13 mouse cellular contexts compared by ENCODE assay signal in genomic region chr17:87112852-87113592, GRCm38 (mm10).
"Had no signal": no experiment of that assay in that cellular context is flagged by ENCODE, and none has a peak within 500 bp of the region (broad histone marks: within the 10 kb centered on the region; RNA-seq: fewer than 3 reads in every experiment).

No protein-coding gene starts in this region.

- H3K27ac ChIP-seq: hindbrain, embryonic 15.5 days; kidney, postnatal 0 days; limb, embryonic 13.5 days; liver, embryonic 13.5 days; midbrain, embryonic 13.5 days; neural tube, embryonic 15.5 days had no signal

- H3K27me3 ChIP-seq: hindbrain, embryonic 15.5 days; limb, embryonic 13.5 days; midbrain, embryonic 13.5 days; neural tube, embryonic 15.5 days had no signal

- H3K36me3 ChIP-seq: hindbrain, embryonic 15.5 days; limb, embryonic 13.5 days; liver, embryonic 13.5 days; midbrain, embryonic 13.5 days; neural tube, embryonic 15.5 days had no signal

- H3K4me3 ChIP-seq: hindbrain, embryonic 15.5 days; limb, embryonic 13.5 days; liver, embryonic 13.5 days; midbrain, embryonic 13.5 days; myocyte; neural tube, embryonic 15.5 days had no signal

- DNase-seq: kidney, adult 8-10 months; kidney, postnatal 36 days; left cerebral cortex, postnatal 4 days; liver, embryonic 13.5 days; lung, postnatal 10 days; spleen, adult 18-20 months; thymus, postnatal 14 days had no signal

- H3K9ac ChIP-seq: hindbrain, embryonic 15.5 days; limb, embryonic 13.5 days; liver, embryonic 13.5 days; midbrain, embryonic 13.5 days; neural tube, embryonic 15.5 days had no signal

- H3K4me2 ChIP-seq: hindbrain, embryonic 15.5 days; limb, embryonic 13.5 days; liver, embryonic 13.5 days; midbrain, embryonic 13.5 days; neural tube, embryonic 15.5 days had no signal

- H3K9me3 ChIP-seq: hindbrain, embryonic 15.5 days; limb, embryonic 13.5 days; liver, embryonic 13.5 days; neural tube, embryonic 15.5 days had no signal

- ATAC-seq: midbrain, embryonic 13.5 days had no signal
